ENCODE assay signal across 11 mouse cellular contexts in the genomic region with DNA sequence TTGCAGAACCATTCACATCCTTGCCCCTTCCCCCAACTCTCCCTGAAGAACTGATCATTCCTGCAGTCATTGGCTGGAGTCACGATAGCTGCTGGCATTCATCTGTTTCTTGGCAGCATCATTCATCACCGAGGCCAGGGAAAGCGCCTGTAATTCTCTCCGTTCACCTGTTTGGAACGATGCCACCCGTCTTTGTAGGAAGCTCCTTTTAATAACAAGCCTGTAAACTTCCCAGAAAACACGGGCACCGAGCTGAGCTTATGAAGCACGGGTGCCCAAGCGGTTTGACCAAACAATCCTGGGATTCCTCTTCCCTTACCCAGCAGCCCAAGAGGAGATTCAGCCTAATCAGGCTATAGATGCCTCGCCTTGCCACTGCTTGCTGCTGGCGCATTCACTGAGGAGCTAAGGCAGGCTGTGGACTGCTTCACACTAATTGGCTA.
DNase-seq lines count a peak whose midpoint lies in the region; ATAC-seq lines count a peak whose summit lies in the region.
"Had no signal": no experiment of that assay in that cellular context is flagged by ENCODE, and none has a peak within 500 bp of the region (broad histone marks: within the 10 kb centered on the region; RNA-seq: fewer than 3 reads in every experiment).

No protein-coding gene starts in this region.

- no peaks in the 10 kb centered on the region for H3K27me3 ChIP-seq in hindbrain, embryonic 13.5 days
- H3K27me3 ChIP-seq in hindbrain, embryonic 10.5 days (ENCODE audit: insufficient read depth, poor library complexity, severe bottlenecking), result no peaks in the 10 kb centered on the region
- H3K27me3 ChIP-seq in hindbrain, embryonic 15.5 days, result no peaks in the 10 kb centered on the region
- H3K27me3 ChIP-seq in liver, embryonic 11.5 days (replicated peaks; ENCODE audit: control insufficient read depth, insufficient read depth, low read length), result no peaks in the 10 kb centered on the region

- peak; percentile 72 for ATAC-seq in hindbrain, embryonic 13.5 days (ENCODE audit: low FRiP score)
- peak; percentile 60; the same call in 1 of the 2 replicates for ATAC-seq in hindbrain, embryonic 15.5 days (ENCODE audit: low FRiP score, low read depth)
- no peak for ATAC-seq in liver, embryonic 11.5 days (replicated peaks; ENCODE audit: low FRiP score)

- H3K4me2 ChIP-seq in hindbrain, embryonic 13.5 days, result peak overlapping the region; percentile 30
- peak overlapping the region; percentile 36 for H3K4me2 ChIP-seq in hindbrain, embryonic 15.5 days
- no peak overlapping the region for H3K4me2 ChIP-seq in liver, embryonic 11.5 days

- 37% methylated on average over 12 of the region's 12 CpGs for WGBS in hindbrain, embryonic 13.5 days
- WGBS in hindbrain, embryonic 10.5 days, result 79% methylated on average over 12 of the region's 12 CpGs
- WGBS in hindbrain, embryonic 15.5 days, result 21% methylated on average over 12 of the region's 12 CpGs
- WGBS in liver, embryonic 11.5 days, result 65% methylated on average over 12 of the region's 12 CpGs

- H3K36me3 ChIP-seq in hindbrain, embryonic 13.5 days, result peaks cover 15% of the 10 kb centered on the region
- peaks cover 22% of the 10 kb centered on the region for H3K36me3 ChIP-seq in hindbrain, embryonic 10.5 days
- no peaks in the 10 kb centered on the region; the same call in 1 of the 2 replicates for H3K36me3 ChIP-seq in hindbrain, embryonic 15.5 days
- no peaks in the 10 kb centered on the region; the same call in 1 of the 2 replicates for H3K36me3 ChIP-seq in liver, embryonic 11.5 days (ENCODE audit: control insufficient read depth, insufficient read depth, low read length)

- no peak for DNase-seq in hindbrain, embryonic 10.5 days (ENCODE audit: low spot score)
- DNase-seq in MN1 (ENCODE audit: low spot score), result peak; percentile 18
- DNase-seq in cerebellum, adult 11 months, result peak; percentile 59
- no peak for DNase-seq in gastrocnemius, postnatal 25 days
- DNase-seq in spleen, adult 12 weeks (ENCODE audit: low spot score), result no peak
- no peak for DNase-seq in liver, embryonic 11.5 days (ENCODE audit: low spot score)
- DNase-seq: liver; thymus, postnatal 14 days had no signal

- no peaks in the 10 kb centered on the region for H3K9me3 ChIP-seq in hindbrain, embryonic 13.5 days
- H3K9me3 ChIP-seq in hindbrain, embryonic 10.5 days, result no peaks in the 10 kb centered on the region
- no peaks in the 10 kb centered on the region for H3K9me3 ChIP-seq in hindbrain, embryonic 15.5 days
- H3K9me3 ChIP-seq in liver, embryonic 11.5 days (ENCODE audit: control insufficient read depth, low read length), result no peaks in the 10 kb centered on the region

- no peak overlapping the region for H3K9ac ChIP-seq in hindbrain, embryonic 13.5 days
- no peak overlapping the region for H3K9ac ChIP-seq in hindbrain, embryonic 15.5 days
- no peak overlapping the region for H3K9ac ChIP-seq in liver, embryonic 11.5 days (ENCODE audit: low read depth, low read length)

- H3K4me3 ChIP-seq in hindbrain, embryonic 13.5 days, result no peak overlapping the region
- H3K4me3 ChIP-seq in hindbrain, embryonic 10.5 days, result no peak overlapping the region
- no peak overlapping the region for H3K4me3 ChIP-seq in hindbrain, embryonic 15.5 days
- no peak overlapping the region for H3K4me3 ChIP-seq in liver, embryonic 11.5 days (ENCODE audit: low read depth, low read length)

- H3K4me1 ChIP-seq in hindbrain, embryonic 13.5 days (replicated peaks), result peaks cover 47% of the 10 kb centered on the region
- peaks cover 41% of the 10 kb centered on the region for H3K4me1 ChIP-seq in hindbrain, embryonic 10.5 days (replicated peaks)
- H3K4me1 ChIP-seq in hindbrain, embryonic 15.5 days (replicated peaks), result peaks cover 37% of the 10 kb centered on the region
- no peaks in the 10 kb centered on the region for H3K4me1 ChIP-seq in liver, embryonic 11.5 days (replicated peaks; ENCODE audit: control insufficient read depth, insufficient read depth, low read length)

- peak overlapping the region; percentile 72 for H3K27ac ChIP-seq in hindbrain, embryonic 13.5 days
- H3K27ac ChIP-seq in hindbrain, embryonic 10.5 days, result no peak overlapping the region
- H3K27ac ChIP-seq in hindbrain, embryonic 15.5 days (replicated peaks), result peak overlapping the region; percentile 63
- no peak overlapping the region for H3K27ac ChIP-seq in liver, embryonic 11.5 days (ENCODE audit: low read depth, low read length)
- H3K27ac ChIP-seq: kidney, postnatal 0 days had no signal

Comparison
In these comparisons a context has a peak if more than half of its experiments do, and no peak if none do; other contexts are left out.
1. H3K27ac ChIP-seq: peak in hindbrain, embryonic 13.5 days (single experiment) and hindbrain, embryonic 15.5 days (single experiment); none in hindbrain, embryonic 10.5 days (single experiment) and liver, embryonic 11.5 days (single experiment).
2. DNase-seq: peak in MN1 (single experiment) and cerebellum, adult 11 months (single experiment); none in hindbrain, embryonic 10.5 days (single experiment), gastrocnemius, postnatal 25 days (single experiment), spleen, adult 12 weeks (single experiment) and liver, embryonic 11.5 days (single experiment).